Mouse (Mus musculus) T-helper 1 cell (primary cell): ENCODE measurements around the gene Dll3.

ENCODE experiments used
- in situ Hi-C: fragments of 300-600 bp; cut with MboI, MseI; formaldehyde crosslinking; loops from one replicate; pipeline ENCODE4 v1.15.1; 2025; ENCODE audit warnings: high pct_unique_total_duplicates

The Dll3 gene

GRCm38 (mm10) chr7:28301616-28302433 is at the start of gene Dll3:
Gene Dll3 (minus strand): TSS chr7:28302238.
- in situ Hi-C loops: no loop called here

DNA sequence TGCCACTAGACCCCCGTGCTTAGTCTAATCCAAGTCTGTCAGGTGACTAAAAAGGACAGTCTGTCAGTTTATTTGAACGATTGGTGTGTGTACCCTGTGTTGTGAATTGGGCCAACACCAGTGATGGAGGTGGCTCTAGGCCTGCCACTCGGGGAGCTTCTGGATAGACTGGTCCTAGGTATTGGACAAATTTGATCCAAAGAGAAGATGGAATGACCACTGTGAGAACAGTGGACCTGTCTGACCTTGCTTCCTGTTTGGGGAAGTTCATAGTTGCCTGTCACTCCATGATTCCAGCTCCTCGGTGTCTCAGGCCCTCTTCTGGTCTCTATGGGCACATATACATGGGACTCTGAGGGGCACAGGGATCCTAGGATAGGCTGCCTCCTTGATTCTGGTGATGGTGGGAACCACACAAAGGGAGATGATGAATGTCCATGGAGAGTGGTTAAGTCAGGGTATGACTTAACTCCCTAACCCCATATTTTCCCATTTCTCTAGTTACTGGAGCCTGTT is 49.7 kb upstream of the Dll3 start:
- in situ Hi-C loops: no loop called here

- in situ Hi-C loops: no loop called here
Measured at GRCm38 (mm10) chr7:28350155-28350883, 48.3 kb upstream of the Dll3 start, which contains the start of gene Rps16. Gene Rps16 (plus strand): TSS chr7:28350652.

- in situ Hi-C loops: no loop called here
Measured at GRCm38 (mm10) chr7:28348601-28349000, 46.6 kb upstream of the Dll3 start.

DNA sequence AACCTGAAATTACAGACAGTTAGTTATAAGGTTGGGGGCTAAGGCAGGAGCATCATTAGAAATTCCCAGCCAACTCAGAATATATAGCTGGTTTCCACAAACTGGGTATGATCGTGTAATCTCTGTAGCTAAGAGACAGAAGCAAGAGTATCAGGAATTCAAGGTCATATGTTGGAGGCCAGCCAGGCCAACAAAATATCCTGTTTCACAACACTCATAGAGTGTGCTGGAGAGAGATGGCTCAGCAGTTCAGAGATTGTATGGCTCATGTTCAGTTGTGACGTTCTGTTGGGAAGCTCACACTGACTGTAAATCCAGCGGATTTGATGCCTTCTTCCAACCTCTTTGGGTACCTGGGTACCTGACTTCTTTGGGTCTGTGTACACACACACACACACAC is 45.7 kb upstream of the Dll3 start:
- in situ Hi-C loops: no loop called here

- in situ Hi-C loops: no loop called here
Measured at GRCm38 (mm10) chr7:28344637-28345036, 42.6 kb upstream of the Dll3 start.

DNA sequence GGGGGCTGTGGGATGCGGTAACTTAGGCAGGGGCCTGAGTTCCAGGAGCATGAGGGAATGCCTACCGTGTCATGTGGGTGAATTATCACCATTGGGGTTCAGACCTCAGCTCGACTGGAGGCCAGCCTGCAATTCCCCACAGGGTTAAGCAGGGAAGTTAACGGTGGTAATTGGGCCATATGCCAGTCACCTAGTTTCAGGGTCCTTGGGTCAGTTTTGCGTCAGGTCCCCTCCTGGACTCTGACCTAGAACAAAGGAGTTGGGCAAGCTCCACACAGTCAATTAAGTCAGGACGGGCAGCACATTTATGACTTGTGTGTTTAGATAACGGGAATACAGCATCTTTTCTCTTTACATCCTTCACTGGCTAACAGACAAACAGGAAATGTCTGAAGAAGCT is 39.3 kb upstream of the Dll3 start:
- in situ Hi-C loops: no loop called here

DNA sequence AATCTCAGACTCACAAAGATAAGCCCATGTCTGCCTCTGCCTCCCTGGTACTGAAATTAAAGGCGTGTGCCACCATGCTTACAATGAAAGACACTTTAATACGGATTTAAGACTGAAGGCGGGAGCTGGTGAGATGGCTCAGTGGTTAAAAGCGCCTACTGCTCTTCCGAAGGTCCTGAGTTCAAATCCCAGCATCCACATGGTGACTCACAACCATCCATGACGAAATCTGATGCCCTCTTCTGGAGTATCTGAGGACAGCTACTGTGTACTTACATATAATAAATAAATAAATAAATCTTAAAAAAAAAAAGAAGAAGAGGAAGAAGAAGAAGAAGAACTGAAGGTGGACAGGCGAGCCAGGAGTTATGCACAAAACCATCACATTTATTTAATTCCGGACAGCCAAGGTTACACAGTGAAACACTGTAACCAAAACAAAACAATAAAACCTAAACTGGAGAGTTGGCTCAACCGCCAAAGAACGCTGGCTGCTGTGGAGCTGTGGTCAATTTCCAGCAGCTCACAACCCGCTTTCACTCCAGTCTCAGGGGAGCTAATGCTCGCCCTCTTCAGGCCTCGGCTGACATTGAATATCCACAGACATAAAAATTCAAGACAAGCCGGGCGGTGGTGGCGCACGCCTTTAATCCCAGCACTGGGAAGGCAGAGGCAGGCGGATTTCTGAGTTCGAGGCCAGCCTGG is 37.3 kb upstream of the Dll3 start:
- in situ Hi-C loops: no loop called here

DNA sequence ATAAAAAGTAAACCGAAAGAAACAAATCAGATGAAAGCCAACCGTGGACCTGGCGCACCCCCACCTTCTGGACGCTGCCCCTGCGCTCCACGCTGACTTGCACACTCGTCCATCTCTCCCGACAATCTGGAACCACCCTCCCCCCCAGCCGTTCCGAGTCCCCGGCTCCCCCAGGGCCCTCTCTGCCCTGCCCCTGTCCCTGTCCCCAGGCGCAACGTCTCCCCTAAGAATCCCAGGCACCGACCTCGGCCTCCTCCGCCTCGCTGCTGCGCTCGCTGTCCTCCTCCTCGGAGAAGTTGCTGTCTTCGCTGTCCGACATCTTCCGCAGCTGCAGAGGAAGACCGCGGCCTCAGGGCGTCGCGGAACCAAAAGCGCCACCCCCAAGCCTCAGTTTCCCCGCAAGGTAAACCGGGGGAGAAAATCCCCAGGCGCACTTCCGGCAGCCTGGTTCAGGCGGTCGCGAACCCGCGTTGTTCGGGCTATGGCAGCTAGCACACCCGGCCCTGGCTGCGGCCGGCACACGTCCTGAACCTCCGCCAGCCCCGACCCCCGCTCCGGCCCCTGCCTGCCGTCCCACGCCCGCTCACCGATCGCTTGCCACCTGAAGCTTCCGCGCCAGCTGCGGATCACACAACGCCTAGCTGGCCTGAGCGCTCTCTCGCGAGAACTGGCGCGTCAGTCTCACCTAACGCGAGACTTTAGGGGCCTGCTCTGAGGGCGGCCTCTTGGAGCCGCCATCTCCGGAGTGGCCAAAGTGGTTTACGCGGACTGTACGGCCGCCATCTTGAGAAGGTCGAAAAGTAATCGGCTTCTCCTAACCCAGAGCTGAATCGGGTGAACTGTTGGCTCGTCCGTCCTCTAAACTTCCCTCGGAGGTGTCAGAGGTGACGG is 36.3 kb upstream of the Dll3 start, which contains the start of gene Supt5:
TSS of gene Supt5 (minus strand) at position 639 of the 891 bp plus-strand sequence.
- in situ Hi-C loops: no loop called here

GRCm38 (mm10) chr7:28335471-28335870 is 33.4 kb upstream of the Dll3 start:
- in situ Hi-C loops: no loop called here

- in situ Hi-C loops: no loop called here
Measured at GRCm38 (mm10) chr7:28334534-28334933, 32.5 kb upstream of the Dll3 start.

GRCm38 (mm10) chr7:28328260-28328659 is 26.2 kb upstream of the Dll3 start:
- in situ Hi-C loops: no loop called here

DNA sequence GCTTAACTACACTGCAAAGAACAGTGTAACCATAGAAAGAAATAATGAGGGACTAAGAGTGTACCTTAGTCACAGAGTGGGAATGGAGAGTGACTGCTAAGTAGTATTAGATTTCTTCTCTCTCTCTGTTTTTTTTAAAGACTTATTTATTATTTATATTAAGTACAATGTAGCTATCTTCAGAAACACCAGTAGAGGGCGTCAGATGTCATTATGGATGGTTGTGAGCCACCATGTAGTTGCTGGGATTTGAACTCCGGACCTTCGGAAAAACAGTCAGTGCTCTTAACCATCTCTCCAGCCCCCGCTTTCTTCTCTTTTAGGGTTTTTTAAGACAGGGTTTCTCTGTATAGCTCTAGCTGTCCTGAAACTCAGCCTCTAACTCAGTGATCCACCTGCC is 24.4 kb upstream of the Dll3 start:
- in situ Hi-C loops: no loop called here

GRCm38 (mm10) chr7:28325293-28325692 is 23.3 kb upstream of the Dll3 start:
- in situ Hi-C loops: no loop called here

- in situ Hi-C loops: no loop called here
Measured at GRCm38 (mm10) chr7:28321974-28322720, 20.1 kb upstream of the Dll3 start.

GRCm38 (mm10) chr7:28318714-28319113 is 16.7 kb upstream of the Dll3 start:
- in situ Hi-C loops: no loop called here

DNA sequence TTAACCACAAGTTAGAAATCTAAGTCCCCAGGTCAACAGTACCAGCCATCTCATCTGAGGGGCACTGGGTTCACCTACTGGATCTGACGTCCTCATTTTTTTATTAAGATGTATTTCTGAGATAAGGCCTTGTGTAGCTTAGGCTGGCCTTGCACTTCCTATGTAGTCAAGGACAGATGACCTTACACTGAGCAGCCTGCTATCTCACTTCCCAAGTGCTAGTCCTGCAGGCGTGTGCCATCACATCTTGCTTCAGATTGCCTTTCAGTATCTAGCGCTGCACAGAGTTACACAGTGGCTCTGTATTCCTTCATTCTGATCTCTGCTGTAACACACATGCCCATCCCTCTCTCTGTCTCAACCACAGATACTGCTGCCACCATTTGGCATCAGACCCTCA is 16.0 kb upstream of the Dll3 start:
- in situ Hi-C loops: no loop called here

- in situ Hi-C loops: no loop called here
Measured at GRCm38 (mm10) chr7:28311926-28312543, 10.0 kb upstream of the Dll3 start, which contains the start of gene Timm50. Gene Timm50 (minus strand): TSS chr7:28312072.

- in situ Hi-C loops: no loop called here
Measured at GRCm38 (mm10) chr7:28311151-28311925, 9.3 kb upstream of the Dll3 start.
